Mouse (Mus musculus): Measurements from ENCODE around the gene Arhgef5. TPM values are rescaled to one million over a fixed set of nuclear protein-coding genes. Genes with fewer than 3 reads are reported as not detected.

Arhgef5 gene
- total and polyA plus RNA-seq, 3 experiments, result 7.8 to 18.2 (median 17.0) TPM

DNA sequence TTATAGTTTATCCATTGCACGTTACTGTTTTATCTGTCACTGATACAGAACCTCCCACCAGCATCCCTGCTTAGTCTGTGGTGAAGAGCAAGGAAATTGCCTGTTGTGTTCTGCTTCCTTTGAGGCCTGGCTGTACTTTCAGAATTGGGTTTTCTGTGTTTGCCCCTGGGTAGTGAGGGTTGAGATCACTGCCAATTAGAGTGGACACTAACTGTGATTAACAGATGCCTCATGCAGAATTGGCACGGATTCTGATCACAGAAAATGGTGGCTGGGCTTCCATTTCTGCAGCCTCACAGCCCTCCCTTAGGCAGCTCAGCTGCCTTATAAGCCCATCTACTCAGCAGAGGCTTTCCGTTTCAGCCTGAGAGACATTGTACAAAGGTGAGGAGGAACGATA is 68.1 kb downstream of the Arhgef5 start:
- DNase-seq, result no peak

DNA sequence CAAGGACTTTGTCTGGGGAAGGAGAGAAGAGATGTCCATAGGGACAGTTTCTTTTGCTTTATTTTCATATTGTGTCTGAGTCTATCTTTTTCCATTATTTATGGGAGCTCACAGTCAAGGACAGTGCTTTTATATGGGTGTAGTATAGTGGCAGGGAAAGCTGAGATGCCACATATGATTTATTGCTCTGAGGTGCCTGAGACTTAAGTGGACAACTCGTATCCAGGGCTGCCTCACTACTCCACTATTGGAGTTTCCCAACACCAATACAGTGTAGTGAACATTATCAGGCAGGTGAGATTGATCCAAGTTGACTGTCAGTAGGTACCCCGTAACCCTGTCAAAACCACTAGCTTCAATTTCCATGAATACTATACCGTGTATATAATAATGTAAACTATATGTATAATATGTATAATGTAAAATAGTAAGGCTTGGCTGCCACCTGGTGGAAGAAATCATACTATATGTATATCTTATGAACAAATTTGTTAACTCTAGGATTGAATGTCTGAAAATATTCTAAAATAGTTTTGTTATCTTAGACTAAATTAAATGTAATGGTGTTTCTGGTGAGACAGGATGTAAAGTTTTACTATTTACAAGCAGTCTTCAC is 70.3 kb downstream of the Arhgef5 start:
- DNase-seq, result no peak

DNA sequence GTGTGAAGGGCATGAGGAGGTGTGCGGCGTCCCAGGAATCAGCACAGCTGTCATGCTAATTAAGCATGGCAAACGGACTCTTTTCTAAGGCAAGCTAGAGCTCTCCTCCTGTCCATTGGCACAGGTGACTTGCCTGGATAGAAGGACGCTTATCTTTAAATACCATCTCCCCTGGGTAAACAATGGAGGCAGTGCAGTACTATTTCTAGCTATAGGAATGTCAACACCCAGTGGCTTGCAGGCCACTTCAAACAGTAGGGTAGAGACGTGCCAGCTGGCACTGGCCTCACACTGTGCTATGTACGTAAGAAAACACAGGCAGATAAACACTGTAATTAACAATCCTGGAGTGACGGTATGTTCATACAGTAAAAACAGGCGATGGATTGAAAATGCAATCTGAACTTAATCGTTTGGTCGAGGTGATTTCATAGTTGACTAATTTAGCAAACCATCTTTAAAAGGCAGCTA is 72.1 kb downstream of the Arhgef5 start:
- no peak for DNase-seq

DNA sequence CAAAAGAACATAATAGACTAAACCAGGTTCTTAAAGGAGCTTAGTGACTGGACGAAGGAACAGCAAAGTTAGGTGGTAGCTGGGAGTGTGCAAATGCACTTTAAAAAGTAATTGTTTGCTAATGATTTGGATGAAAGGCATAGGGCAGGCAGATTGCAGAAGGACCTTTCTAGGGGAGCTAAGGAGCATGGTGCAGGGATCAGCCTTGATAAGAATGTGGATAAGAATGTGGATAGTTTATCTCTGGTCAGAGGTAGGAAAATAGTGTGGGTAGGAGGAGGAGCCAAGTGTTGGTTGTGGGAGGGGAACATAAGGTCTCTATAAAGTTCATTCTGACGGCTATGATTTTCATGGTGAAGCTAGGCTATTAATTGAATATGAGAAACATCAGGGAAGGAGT is 73.4 kb downstream of the Arhgef5 start:
- no peak for DNase-seq

Other genes starting within 250 kb of the Arhgef5 start
- gene Olfr441, start 159.2 kb upstream of the Arhgef5 start, total RNA-seq (2021), result not detected
- gene Olfr441, start 159.2 kb upstream of the Arhgef5 start, polyA plus RNA-seq (2012; rRNA removed), result not detected in 2 replicates
- gene Olfr237-ps1, start 119.0 kb upstream of the Arhgef5 start, total RNA-seq (2021), result not detected
- gene Olfr237-ps1, start 119.0 kb upstream of the Arhgef5 start, polyA plus RNA-seq (2012; rRNA removed), result not detected in 2 replicates
- gene Olfr437, start 102.3 kb upstream of the Arhgef5 start, total RNA-seq (2021), result not detected
- not detected in 2 replicates for gene Olfr437, start 102.3 kb upstream of the Arhgef5 start, polyA plus RNA-seq (2012; rRNA removed)
- gene Olfr13, start 93.4 kb upstream of the Arhgef5 start, total RNA-seq (2021), result not detected
- gene Olfr13, start 93.4 kb upstream of the Arhgef5 start, polyA plus RNA-seq (2012; rRNA removed), result not detected in 2 replicates
- not detected for gene Olfr435, start 68.4 kb upstream of the Arhgef5 start, total RNA-seq (2021)
- not detected in 2 replicates for gene Olfr435, start 68.4 kb upstream of the Arhgef5 start, polyA plus RNA-seq (2012; rRNA removed)
- gene Olfr434, start 52.6 kb upstream of the Arhgef5 start, total RNA-seq (2021), result not detected
- not detected in 2 replicates for gene Olfr434, start 52.6 kb upstream of the Arhgef5 start, polyA plus RNA-seq (2012; rRNA removed)
- gene Olfr47, start 34.1 kb upstream of the Arhgef5 start, total RNA-seq (2021), result not detected
- not detected in 2 replicates for gene Olfr47, start 34.1 kb upstream of the Arhgef5 start, polyA plus RNA-seq (2012; rRNA removed)
- not detected for gene Nobox, start 44.0 kb downstream of the Arhgef5 start, total RNA-seq (2021)
- gene Nobox, start 44.0 kb downstream of the Arhgef5 start, polyA plus RNA-seq (2012; rRNA removed), result 0.11 TPM in 1 of 2 replicates, not detected in the other